Mouse (Mus musculus) frontal cortex, postnatal 14 days (tissue): ENCODE data around the gene Cdadc1.
"Not testable (repeated sequence)": the region's sequence is repeated elsewhere in the genome, so short reads cannot be mapped to it uniquely, and the experiment has no call there.

Experiments used
- DNase-seq, 2 experiments: peaks; one replicate each; pipeline ENCODE4 v3.0.0; 2022; ENCODE audit warnings: low spot score in 2 of 2

Cdadc1 gene

GRCm38 (mm10) chr14:59597398-59598259, at the start of gene Cdadc1:
Cdadc1 (minus strand) TSS chr14:59597959.
- DNase-seq: peak; percentile 93 to 97

DNA sequence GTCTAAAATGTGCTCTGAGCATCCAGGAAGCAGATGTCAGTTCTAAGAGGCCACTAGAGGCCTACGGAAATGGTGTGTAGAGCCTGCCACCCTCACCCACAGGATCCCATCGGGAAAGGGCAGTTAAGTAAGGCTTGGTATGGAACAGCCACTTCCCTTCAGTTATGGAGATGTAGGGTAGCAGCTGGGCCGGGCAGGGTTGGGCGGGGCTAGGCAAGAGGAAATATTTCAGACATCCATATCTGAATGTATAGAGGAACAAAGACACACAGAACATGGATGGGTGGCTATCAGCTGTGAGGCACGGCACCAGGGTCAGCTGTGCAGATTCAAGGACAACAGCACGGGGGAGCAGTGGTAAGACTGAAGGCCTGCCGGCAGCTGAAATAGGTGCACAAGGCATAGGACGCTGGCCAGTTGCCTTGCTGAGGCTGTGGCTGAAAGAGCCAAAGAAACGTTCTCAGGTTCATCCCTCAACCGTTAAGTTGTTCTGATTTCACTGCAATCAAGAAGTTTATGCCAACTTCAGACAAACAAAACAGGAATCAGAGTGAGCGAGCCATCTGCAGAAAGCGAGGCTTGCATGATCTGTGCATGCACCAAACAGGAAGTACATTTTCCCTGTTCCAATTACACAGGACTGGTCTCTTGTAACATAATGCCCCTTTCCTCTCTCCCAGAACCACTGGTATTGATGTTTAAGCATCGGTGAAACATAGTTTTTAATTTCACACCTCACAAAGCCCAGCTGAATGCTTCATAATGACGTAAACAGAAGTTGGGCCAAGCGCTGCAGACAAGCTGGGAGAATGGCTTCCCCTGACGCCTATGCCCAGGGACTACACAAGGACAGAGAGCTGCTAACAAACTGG, 49.3 kb upstream of the Cdadc1 start:
- no peak for DNase-seq

GRCm38 (mm10) chr14:59644896-59645295, 47.1 kb upstream of the Cdadc1 start:
- DNase-seq: no peak

- no peak for DNase-seq
Observed at GRCm38 (mm10) chr14:59644166-59644565, 46.4 kb upstream of the Cdadc1 start.

GRCm38 (mm10) chr14:59643582-59643981, 45.8 kb upstream of the Cdadc1 start:
- no peak for DNase-seq

DNA sequence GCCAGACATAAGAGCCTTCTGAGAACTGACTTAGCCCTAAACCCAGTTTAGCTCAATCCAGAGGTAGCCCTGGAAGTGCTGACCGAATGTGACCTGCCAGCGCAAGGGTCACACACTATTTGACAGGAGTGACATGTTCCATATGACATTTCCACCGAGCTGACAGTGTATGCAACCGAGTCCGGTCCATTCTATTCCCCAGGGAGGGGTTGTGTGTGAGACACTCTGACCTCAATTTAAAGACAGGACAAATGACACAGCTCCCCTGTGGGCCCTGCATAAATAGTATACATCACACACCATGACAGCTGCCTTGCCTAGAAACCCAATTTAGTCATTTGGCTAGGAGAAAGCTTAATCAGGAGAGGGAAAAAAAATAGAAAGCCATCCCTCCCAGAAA, 44.1 kb upstream of the Cdadc1 start:
- no peak for DNase-seq

DNA sequence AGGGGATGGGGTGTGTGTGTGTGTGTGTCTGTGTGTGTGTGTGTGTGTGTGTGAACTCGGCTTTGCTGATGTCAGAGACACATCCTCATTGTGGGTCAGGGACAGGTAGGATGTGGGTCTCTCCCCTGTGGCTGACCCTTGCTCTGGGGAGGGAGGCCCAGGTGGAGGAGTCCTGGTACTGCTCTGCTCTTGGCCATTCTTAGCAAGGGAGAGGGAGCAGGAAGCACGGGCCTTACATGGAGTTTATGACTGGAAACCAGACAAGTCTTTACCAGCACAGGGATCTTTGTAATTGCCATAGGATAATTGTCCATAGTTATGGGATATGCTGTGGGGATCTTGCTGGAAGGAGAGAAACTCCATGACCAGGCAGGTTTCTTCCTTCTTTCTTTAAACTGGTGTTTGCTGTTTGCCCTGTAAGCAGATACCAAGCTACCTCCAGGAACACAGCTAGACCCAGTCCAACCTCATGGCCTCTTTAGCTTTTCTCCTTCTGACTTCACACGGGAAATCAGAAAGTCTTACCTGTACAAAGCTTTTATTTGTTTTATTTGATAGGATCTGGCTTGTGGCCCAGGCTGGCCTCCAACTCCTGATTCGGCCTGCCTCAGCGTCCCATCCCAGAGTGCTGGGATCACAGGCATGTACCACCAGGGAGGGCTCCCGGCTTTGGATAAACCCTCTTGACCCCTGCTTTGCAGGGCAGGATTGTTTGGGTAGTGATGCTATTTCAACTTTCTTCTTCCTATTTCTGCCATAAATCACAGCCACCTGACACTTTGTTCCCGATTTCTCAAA, 41.3 kb upstream of the Cdadc1 start:
- DNase-seq: no peak

DNA sequence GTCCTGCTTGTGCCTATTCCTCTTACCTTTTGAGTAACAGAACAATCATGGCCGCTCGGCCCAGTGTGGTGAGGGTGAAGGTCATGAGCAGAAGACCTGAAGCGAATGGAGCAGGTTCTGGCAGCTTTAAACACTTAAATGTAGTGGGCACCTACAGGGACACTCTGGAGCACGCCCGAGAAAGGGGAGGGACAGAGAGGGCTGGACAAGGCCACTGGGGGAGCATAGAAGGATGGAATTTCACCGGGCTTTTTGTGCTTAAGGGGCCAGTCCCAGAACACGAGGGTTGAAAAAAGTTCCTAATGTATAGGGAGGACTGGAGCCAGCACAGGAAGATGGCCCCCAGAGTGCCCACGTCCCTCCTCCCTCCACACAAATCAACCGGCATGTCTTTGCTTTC, 36.2 kb upstream of the Cdadc1 start:
- DNase-seq: no peak

DNA sequence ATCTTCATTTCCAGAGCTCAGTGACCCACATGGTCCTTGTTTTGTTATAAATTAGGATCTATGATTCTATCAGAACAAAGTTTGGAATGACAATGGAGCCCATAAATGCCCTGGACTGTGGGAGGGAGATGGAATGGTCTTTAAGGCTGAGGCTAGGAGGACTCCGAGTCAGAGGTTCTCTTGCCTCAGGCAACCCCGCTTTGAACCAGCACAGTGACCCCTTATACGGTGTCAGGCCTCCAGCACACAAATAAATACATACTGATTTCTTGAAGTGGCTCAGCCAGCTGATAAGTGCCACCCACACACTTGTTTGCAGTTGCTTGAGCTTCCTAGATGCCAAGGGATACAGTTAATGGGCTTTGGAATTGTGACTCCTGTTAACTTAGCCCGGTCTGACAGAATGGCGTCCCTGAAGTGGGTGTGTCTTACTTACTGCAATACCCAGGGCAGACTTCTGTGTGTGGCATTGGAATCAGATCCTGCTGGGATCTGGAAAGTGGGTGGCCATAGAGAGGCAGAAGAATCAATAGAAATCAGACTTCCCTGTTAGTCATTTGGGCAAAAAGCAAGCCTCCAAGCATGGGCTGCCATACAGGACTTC, 35.6 kb upstream of the Cdadc1 start:
- DNase-seq: no peak

DNA sequence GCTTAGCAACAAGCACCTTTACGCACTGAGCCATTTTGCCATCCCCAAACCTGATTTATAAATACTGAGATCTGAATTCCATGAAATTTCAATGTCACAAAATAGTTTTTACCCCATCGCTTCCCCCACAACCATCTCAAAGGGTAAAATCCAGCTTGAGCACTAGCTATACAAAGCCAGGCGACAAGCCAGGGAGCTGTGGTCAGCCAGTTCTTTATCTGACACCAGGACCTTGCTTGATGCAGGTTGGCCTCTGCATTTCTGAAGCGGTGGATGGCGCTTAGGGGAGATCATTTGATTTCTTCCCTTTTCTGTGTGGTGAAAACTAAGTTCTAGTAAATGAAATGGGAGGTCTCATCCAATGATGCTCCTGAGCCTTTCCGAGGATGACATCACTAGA, 34.3 kb upstream of the Cdadc1 start:
- no peak for DNase-seq

- no peak for DNase-seq
Observed at GRCm38 (mm10) chr14:59630096-59630495, 32.3 kb upstream of the Cdadc1 start.

- DNase-seq: no peak
Observed at GRCm38 (mm10) chr14:59629308-59629707, 31.5 kb upstream of the Cdadc1 start.

DNA sequence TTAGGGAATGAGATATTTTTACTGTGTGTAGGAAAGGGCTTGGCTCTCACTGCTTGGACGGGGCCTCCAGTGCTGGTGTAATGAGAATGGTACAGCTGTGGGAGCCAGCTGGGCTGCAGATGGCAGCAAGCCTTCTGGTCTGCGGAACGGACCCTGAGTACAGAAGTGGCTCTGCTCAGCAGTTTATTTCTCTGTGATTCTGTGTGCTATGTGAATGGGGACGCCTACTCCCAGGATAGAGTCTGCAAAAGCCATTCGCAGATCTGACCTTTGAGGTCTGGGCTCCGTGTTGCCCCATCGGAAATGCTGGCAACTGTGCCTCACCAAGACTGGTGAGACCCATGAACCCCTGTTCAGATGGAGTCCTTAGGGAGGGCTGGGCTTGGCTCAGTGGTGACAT, 30.1 kb upstream of the Cdadc1 start:
- peak in 1 of 2 experiments; percentile 27 for DNase-seq

GRCm38 (mm10) chr14:59627142-59627680, 29.5 kb upstream of the Cdadc1 start:
- DNase-seq: no peak

GRCm38 (mm10) chr14:59626711-59627110, 29.0 kb upstream of the Cdadc1 start:
- no peak for DNase-seq

GRCm38 (mm10) chr14:59625806-59626364, 28.1 kb upstream of the Cdadc1 start:
- DNase-seq: no peak

DNA sequence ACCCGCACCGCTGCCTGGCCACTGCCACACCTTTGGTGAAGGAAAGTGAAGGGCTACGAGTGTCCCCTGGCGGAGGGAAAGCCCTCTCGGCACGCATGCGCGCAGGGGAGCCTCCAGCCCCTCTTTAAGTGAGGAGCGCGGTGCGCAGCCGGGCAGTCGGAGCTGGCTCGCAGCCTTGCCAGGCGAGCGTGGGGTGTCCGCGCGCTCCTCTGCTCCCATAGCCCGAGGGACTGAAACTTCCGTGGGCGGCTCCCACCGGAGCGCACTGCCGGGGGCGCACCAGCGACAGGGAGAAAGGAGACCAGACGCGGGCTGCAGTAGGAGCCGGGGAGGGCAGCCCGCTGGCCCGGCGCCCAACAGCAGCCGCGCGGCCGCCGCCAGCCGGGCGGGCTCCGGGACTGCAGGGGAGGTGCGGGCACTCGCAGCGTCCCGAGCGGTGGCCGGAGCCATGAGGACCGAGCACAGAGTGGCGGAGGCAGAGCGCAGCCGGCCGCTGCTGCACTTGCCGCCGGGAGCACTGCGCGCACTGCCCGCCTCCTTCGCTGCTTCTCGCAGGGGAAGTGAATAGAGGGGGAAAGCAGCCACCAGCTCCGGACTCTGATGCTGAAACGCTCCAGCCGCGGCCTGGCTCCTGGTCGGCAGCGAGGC, 27.5 kb upstream of the Cdadc1 start, which contains the start of gene Shisa2:
Gene Shisa2, plus strand, starts transcription at position 151 of the 648 bp plus-strand sequence.
- DNase-seq: peak; percentile 55 to 56

DNA sequence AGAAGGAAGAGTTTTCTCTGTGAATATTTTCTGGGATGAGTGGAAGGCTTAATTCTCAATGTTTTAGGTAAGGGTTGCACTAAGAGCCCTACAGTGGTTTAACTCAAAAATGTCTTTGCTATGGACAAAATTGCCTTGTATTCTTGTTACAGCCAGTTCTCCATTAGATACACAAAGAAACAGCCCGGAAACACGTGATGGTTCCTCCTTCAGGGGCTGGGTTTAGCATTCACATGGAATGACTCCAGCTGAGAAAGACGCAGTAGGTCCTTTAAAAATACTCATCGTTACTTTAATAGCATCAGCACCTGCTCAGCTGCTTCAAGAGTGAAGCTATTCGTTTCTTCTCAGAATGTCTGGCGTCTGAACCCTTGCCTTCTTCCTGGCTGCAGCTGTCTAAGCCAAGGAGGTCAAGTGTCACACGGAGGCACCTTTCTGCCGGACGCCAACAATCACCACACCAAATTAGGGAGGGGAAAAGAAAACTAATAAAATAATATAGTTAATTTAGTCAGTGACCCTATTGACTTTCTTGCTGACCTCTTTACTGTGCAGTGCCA, 26.6 kb upstream of the Cdadc1 start:
- no peak for DNase-seq

- no peak for DNase-seq
Observed at GRCm38 (mm10) chr14:59616802-59617201, 19.0 kb upstream of the Cdadc1 start.

GRCm38 (mm10) chr14:59614149-59614548, 16.4 kb upstream of the Cdadc1 start:
- not testable (repeated sequence) for DNase-seq
